Mouse (Mus musculus) neutrophil, adult 5-6 weeks (primary cell): ENCODE results near the gene Map2k3. TPM values are rescaled to one million over a fixed set of nuclear protein-coding genes. Genes with fewer than 3 reads are reported as not detected.

ENCODE experiments used
- total RNA-seq: library from RNA; stranded (forward); fragments of 200-1000 nt; gene quantifications from 2 replicates; pipeline ENCODE4 v1.2.3, GENCODE M21; 2017

Gene Map2k3
- total RNA-seq, 1 experiment from 2014 or later: 49.0 TPM

Other genes starting within 250 kb of the Map2k3 start
- 9.2 and 11.3 TPM in 2 replicates for gene Llgl1, start 232.3 kb upstream of the Map2k3 start, total RNA-seq
- gene Flii, start 204.8 kb upstream of the Map2k3 start, total RNA-seq: 249 and 288 TPM in 2 replicates
- gene Mief2, start 203.6 kb upstream of the Map2k3 start, total RNA-seq: 12.8 and 15.2 TPM in 2 replicates
- gene Top3a, start 154.7 kb upstream of the Map2k3 start, total RNA-seq: 20.6 and 20.9 TPM in 2 replicates
- 29.6 and 31.2 TPM in 2 replicates for gene Smcr8, start 154.5 kb upstream of the Map2k3 start, total RNA-seq
- 0.93 and 2.1 TPM in 2 replicates for gene Shmt1, start 120.3 kb upstream of the Map2k3 start, total RNA-seq
- gene Dhrs7b, start 101.4 kb upstream of the Map2k3 start, total RNA-seq: 7.0 and 7.8 TPM in 2 replicates
- 26.0 and 27.6 TPM in 2 replicates for gene Tmem11, start 52.8 kb upstream of the Map2k3 start, total RNA-seq
- 6.4 and 6.5 TPM in 2 replicates for gene Natd1, start 17.3 kb upstream of the Map2k3 start, total RNA-seq
- not detected in 2 replicates for gene Kcnj12, start 90.5 kb downstream of the Map2k3 start, total RNA-seq
- 162 and 169 TPM in 2 replicates for gene Tnfrsf13b, start 194.7 kb downstream of the Map2k3 start, total RNA-seq
- gene Usp22, start 243.0 kb downstream of the Map2k3 start, total RNA-seq: 55.9 and 94.3 TPM in 2 replicates